Mouse (Mus musculus): ENCODE measurements around the gene Gm20481.

- TF ChIP-seq CTCF (IDR thresholded peaks at IDR 0.05; ENCODE audit: extremely low read depth, insufficient read length, insufficient replicate concordance, low read depth, low read length) (no peak), POLR2A (IDR thresholded peaks at IDR 0.05; ENCODE audit: low read depth, low read length) (no peak)
Measured at GRCm38 (mm10) chr17:34956340-34956739, 13.4 kb upstream of the Gm20481 start.

Data from small intestine, adult 2 months (tissue).